Mouse (Mus musculus): ENCODE measurements around the gene Klrb1a. TPM values are rescaled to one million over a fixed set of nuclear protein-coding genes. Genes with fewer than 3 reads are reported as not detected.

Gene Klrb1a
- polyA plus RNA-seq, 1 experiment from 2014 or later, result not detected

Other genes with a start within 250 kb of the Klrb1a start
- 1.6 TPM in 2 replicates for gene Tex52, start 248.1 kb downstream of the Klrb1a start, polyA plus RNA-seq (2015; fragmentation: Nextera tagmentation; extraction: Ambion mirVana)
- not detected in 2 replicates for gene Gm44596, start 248.0 kb downstream of the Klrb1a start, polyA plus RNA-seq (2015; fragmentation: Nextera tagmentation; extraction: Ambion mirVana)
- 5.5 and 7.5 TPM in 2 replicates for gene Nrip2, start 224.2 kb downstream of the Klrb1a start, polyA plus RNA-seq (2015; fragmentation: Nextera tagmentation; extraction: Ambion mirVana)
- 33.0 and 33.5 TPM in 2 replicates for gene Itfg2, start 198.6 kb downstream of the Klrb1a start, polyA plus RNA-seq (2015; fragmentation: Nextera tagmentation; extraction: Ambion mirVana)
- gene Fkbp4, start 184.9 kb downstream of the Klrb1a start, polyA plus RNA-seq (2015; fragmentation: Nextera tagmentation; extraction: Ambion mirVana), result 341 and 347 TPM in 2 replicates
- gene Pzp, start 96.8 kb downstream of the Klrb1a start, polyA plus RNA-seq (2015; fragmentation: Nextera tagmentation; extraction: Ambion mirVana), result 0.07 and 0.48 TPM in 2 replicates
- gene A2ml1, start 41.9 kb downstream of the Klrb1a start, polyA plus RNA-seq (2015; fragmentation: Nextera tagmentation; extraction: Ambion mirVana), result 6.8 and 10.3 TPM in 2 replicates
- gene Clec2h, start 38.9 kb upstream of the Klrb1a start, polyA plus RNA-seq (2015; fragmentation: Nextera tagmentation; extraction: Ambion mirVana), result not detected in 2 replicates
- not detected in 2 replicates for gene Klrb1, start 99.5 kb upstream of the Klrb1a start, polyA plus RNA-seq (2015; fragmentation: Nextera tagmentation; extraction: Ambion mirVana)
- gene Klrb1c, start 165.7 kb upstream of the Klrb1a start, polyA plus RNA-seq (2015; fragmentation: Nextera tagmentation; extraction: Ambion mirVana), result 0.05 and 0.11 TPM in 2 replicates
- gene Gm44511, start 202.8 kb upstream of the Klrb1a start, polyA plus RNA-seq (2015; fragmentation: Nextera tagmentation; extraction: Ambion mirVana), result not detected in 2 replicates
- 0.34 TPM in 1 of 2 replicates, not detected in the other for gene Klrb1b, start 202.8 kb upstream of the Klrb1a start, polyA plus RNA-seq (2015; fragmentation: Nextera tagmentation; extraction: Ambion mirVana)

All from embryonic facial prominence, embryonic 15.5 days (tissue).